Mouse (Mus musculus) heart, adult 2 months (tissue): ENCODE measurements around the gene Irf9. TPM values are rescaled to one million over a fixed set of nuclear protein-coding genes. Genes with fewer than 3 reads are reported as not detected.

ENCODE experiments used
- DNase-seq, 2 experiments: peaks; one replicate each; pipeline ENCODE4 v3.0.0; 2021
- H3K27ac ChIP-seq: fragments of 200-600 bp; 2 replicates; pipeline ENCODE4 v1.8.1; 2022
- H3K27me3 ChIP-seq: fragments of 200-500 bp; 2 replicates; pipeline ENCODE4 v1.6.1; 2012; ENCODE audit warnings: mild to moderate bottlenecking, low read length, inconsistent platforms, mixed read lengths; ENCODE audit not compliant: control insufficient read depth, insufficient read depth
- H3K36me3 ChIP-seq: fragments of 200-500 bp; 2 replicates; pipeline ENCODE4 v1.6.1; 2012; ENCODE audit warnings: low read length, inconsistent platforms; ENCODE audit not compliant: control insufficient read depth, insufficient read depth
- H3K4me1 ChIP-seq: fragments of 200-500 bp; 2 replicates; pipeline ENCODE4 v1.6.1; 2011; ENCODE audit warnings: low read length; ENCODE audit not compliant: control insufficient read depth, insufficient read depth
- H3K4me3 ChIP-seq: fragments of 200-600 bp; 2 replicates; pipeline ENCODE4 v1.8.1; 2022
- H3K79me2 ChIP-seq: fragments of 200-500 bp; replicated peaks from 2 replicates; pipeline ENCODE4 v1.6.1; 2012; ENCODE audit warnings: mild to moderate bottlenecking, inconsistent platforms, low read length, moderate library complexity, mixed read lengths; ENCODE audit not compliant: control insufficient read depth, insufficient read depth
- H3K9ac ChIP-seq: fragments of 200-500 bp; 2 replicates; pipeline ENCODE4 v1.6.1; 2012; ENCODE audit warnings: low read depth, mild to moderate bottlenecking, control low read depth, inconsistent platforms, low read length, mixed read lengths
- CTCF ChIP-seq: fragments of 200-600 bp; IDR thresholded peaks from 2 replicates; pipeline ENCODE4 v1.8.1; 2022; ENCODE audit warnings: antibody characterized with exemption, mild to moderate bottlenecking, moderate library complexity
- EP300 ChIP-seq: fragments of 200-500 bp; IDR thresholded peaks from 2 replicates; pipeline ENCODE4 v1.6.1; 2011; ENCODE audit warnings: low read depth, low read length, control low read depth; ENCODE audit not compliant: insufficient read depth
- POLR2A ChIP-seq: fragments of 200-500 bp; IDR thresholded peaks from 2 replicates; pipeline ENCODE4 v1.6.1; 2011; ENCODE audit warnings: mild to moderate bottlenecking, low read depth, low read length, control low read depth; ENCODE audit not compliant: insufficient read depth
- WGBS: fragments of 180-500 bp; shearing (Covaris S2); methylation state at CpG from one replicate; pipeline ENCODE4 v1.1.7; 2018; 5-methylcytosine and 5-hydroxymethylcytosine counted together
- intact Hi-C: fragments of 180-260 bp; cut with DNase I; formaldehyde crosslinking; loops from one replicate; pipeline ENCODE4 v1.15.1; 2025
- polyA plus RNA-seq: library from polyadenylated mRNA; depleted of rRNA; stranded (reverse); fragments of >200 nt; gene quantifications from 2 replicates; pipeline ENCODE4 v1.2.3, GENCODE M21; 2012
- total RNA-seq, 2 experiments: library from RNA; stranded (reverse); gene quantifications; 2 replicates each; pipeline ENCODE4 v1.2.3; 2021

Irf9 gene
- total and polyA plus RNA-seq, 3 experiments: 9.7 to 22.2 (median 9.8) TPM

DNA sequence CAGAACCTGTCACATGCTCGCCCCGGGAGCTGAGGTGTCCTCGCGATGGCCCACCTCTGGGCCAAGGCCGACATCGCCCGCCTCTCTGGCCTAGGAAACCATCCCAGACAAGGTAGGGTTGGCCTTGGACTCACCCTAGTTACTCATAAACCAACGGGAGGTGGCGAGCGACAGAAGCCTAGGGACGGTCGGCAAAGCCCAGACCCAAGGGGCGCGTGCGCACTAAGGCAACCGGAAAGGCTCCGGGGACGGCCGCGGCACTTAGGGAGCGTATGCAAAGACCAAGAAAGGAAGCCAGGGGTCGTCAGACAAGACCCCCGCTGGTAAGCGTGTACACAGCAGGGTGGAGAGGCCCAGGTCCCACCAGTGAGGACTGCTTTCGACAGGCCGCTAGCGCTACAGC is 43.6 kb upstream of the Irf9 start, which contains the start of gene Dcaf11:
Dcaf11 (plus strand) TSS at position 208 of the 403 bp plus-strand sequence.
- peak; percentile 90 to 94 for DNase-seq
- Histone ChIP-seq H3K4me3 (peak within 1 kb of the TSS; percentile 91), H3K4me1 (peaks cover 3% of the 10 kb centered on the region), H3K9ac (peak within 1 kb of the TSS; percentile 87), H3K27me3 (no peaks in the 10 kb centered on the region), H3K27ac (peak within 1 kb of the TSS; percentile 98), H3K79me2 (no peaks in the 10 kb centered on the region), H3K36me3 (no peaks in the 10 kb centered on the region)
- intact Hi-C loops: loop anchor here (1.0 to 2.0 kb wide), 3 partner anchors 19 to 43 kb away; partner anchors contain the start of genes Irf9, Pck2 and Psme1
- under 1% methylated on average over 27 of the region's 27 CpGs for WGBS
- TF ChIP-seq CTCF: peak; percentile 52
- TF ChIP-seq EP300: no peak; the same call in 1 of the 2 replicates
- TF ChIP-seq POLR2A: peak; percentile 66; the same call in 1 of the 2 replicates

DNA sequence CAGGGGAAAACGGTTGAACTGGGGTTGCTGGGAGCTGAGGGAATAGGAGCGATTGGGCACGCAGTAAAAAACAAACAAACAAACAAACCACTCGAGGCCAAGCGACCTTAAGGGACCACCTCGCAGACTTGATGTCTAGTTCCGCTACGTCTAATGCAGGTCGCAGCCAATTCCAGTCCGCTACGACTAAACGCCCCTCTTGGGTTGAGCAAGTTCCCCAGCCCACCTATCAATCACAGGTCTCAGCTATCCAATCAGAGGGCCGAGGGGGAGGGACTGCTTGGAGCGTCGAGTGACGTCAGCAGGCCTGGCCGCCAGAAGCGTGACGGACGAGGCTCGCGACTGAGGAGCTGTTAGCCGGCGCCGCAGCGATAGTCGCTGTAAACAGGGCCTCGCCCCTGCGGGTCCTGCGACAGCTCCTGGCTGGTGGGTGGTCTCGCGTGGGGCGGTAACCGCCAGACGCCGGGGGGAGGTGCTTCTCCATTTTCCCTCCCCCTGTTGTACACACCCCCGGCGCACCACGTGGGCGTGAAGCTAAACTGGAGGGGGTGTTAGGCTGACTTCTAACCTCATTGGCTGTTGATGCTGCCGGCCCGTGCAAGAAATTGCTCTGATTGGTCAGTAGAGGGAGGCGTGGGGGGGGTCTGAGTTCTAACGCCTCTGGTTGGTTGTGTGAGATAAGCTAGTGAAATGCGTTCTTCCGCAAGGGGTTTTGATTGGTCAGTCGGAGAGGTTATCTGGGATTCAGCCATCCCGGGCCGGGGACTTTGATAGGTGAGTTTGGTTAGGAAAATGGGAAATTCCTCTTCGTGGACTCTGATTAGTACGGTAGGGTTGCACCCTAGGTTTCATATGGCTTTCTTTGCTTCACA is 42.9 kb upstream of the Irf9 start, which contains the start of gene A730061H03Rik:
A730061H03Rik (minus strand) TSS at position 205 of the 872 bp plus-strand sequence.
- TF ChIP-seq EP300 (peak; percentile 44; the same call in 1 of the 2 replicates), CTCF (peak; percentile 8; the same call in 1 of the 2 replicates), POLR2A (peak; percentile 90)
- intact Hi-C loops: loop anchor here (1.0 to 2.0 kb wide), 2 partner anchors 18 to 42 kb away; partner anchors contain the start of genes Irf9 and Psme1
- peak within 1 kb of the TSS; percentile 87 for H3K9ac ChIP-seq
- peak; percentile 96 to 97 for DNase-seq
- H3K4me3 ChIP-seq: peak within 1 kb of the TSS; percentile 91
- H3K4me1 ChIP-seq: peaks cover 3% of the 10 kb centered on the region
- H3K27me3 ChIP-seq: no peaks in the 10 kb centered on the region
- under 1% methylated on average over 51 of the region's 51 CpGs for WGBS
- no peaks in the 10 kb centered on the region for H3K79me2 ChIP-seq
- H3K36me3 ChIP-seq: no peaks in the 10 kb centered on the region
- H3K27ac ChIP-seq: peak within 1 kb of the TSS; percentile 98

DNA sequence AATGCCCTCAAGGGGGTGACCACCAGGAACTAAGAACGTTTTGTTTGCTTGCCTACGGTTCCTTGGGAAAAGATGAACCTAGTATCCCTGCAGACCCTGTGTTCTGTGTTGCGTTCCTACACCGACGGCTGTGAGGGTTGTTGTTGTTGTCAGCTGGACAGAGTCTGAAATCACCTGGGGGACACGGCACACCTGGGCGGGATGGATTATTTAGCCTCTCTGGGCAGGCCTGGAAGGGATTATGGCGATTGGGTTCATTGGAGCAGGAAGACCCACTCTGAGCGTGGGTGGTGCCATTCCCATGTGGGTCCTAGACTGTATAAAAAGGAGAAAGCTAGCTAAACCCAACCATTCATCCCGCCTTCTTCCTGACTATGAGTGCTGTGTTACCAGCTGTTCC is 41.5 kb upstream of the Irf9 start:
- no peak for DNase-seq
- peaks cover 3% of the 10 kb centered on the region for H3K4me1 ChIP-seq
- no peak overlapping the region for H3K27ac ChIP-seq
- TF ChIP-seq EP300 (no peak), CTCF (no peak), POLR2A (no peak)
- H3K36me3 ChIP-seq: no peaks in the 10 kb centered on the region
- intact Hi-C loops: loop anchor here (2.0 kb wide), 1 partner anchor 41 kb away; the partner anchor contains the start of gene Irf9
- no peak overlapping the region for H3K9ac ChIP-seq
- no peak overlapping the region; the same call in 1 of the 2 replicates for H3K4me3 ChIP-seq
- H3K79me2 ChIP-seq: no peaks in the 10 kb centered on the region
- WGBS: 86% methylated on average over 10 of the region's 10 CpGs
- H3K27me3 ChIP-seq: no peaks in the 10 kb centered on the region

DNA sequence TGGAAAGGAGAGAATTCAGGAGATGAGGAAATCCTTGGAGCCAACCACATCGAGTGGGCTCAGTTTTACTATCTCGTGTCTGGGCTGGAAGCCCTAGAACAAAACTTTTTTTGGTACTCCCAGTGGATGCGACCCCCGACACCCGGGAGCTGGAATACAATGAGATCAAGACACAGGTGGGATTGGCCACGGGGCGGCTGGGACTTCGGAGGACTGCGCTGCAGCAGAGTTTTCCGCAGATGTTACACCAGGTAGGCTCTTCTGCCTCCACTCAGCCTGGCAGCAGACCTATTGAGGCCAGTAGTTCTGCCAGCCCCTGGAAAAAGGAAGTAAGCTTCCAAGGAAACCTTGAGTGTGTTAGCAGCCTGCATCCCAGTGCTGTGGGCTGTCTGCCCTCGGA is 40.1 kb upstream of the Irf9 start:
- no peaks in the 10 kb centered on the region for H3K79me2 ChIP-seq
- intact Hi-C loops: no loop called here

DNA sequence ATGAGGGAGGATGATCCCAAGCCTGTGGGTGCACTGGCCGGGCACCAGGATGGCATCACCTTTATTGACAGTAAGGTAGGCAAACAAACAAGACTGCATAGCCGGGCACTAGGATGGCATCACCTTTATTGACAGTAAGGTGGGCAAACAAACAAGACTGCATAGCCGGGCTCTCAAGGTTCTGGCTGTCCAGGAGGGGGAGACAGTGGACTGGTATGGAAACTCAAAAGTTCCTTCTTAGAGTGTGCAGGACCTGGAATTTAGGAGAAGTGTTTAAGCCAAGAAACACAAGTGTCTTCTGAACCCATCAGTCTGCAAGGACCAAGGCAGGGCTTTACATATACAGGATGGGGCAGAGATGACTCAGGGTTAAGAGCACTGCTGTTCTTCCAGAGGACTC is 37.6 kb upstream of the Irf9 start:
- Histone ChIP-seq H3K79me2 (no peaks in the 10 kb centered on the region), H3K27ac (no peak overlapping the region), H3K9ac (no peak overlapping the region), H3K36me3 (no peaks in the 10 kb centered on the region), H3K27me3 (no peaks in the 10 kb centered on the region), H3K4me1 (peaks cover 4% of the 10 kb centered on the region), H3K4me3 (no peak overlapping the region)
- TF ChIP-seq CTCF (peak; percentile 35), EP300 (no peak)
- intact Hi-C loops: no loop called here
- DNase-seq: no peak
- 80% methylated on average over 3 of the region's 3 CpGs for WGBS

More for the DNA sequence above, 40.1 kb upstream of the Irf9 start:
- Histone ChIP-seq H3K9ac (no peak overlapping the region), H3K27ac (no peak overlapping the region), H3K4me3 (no peak overlapping the region), H3K4me1 (peaks cover 3% of the 10 kb centered on the region), H3K36me3 (no peaks in the 10 kb centered on the region), H3K27me3 (no peaks in the 10 kb centered on the region)
- DNase-seq: no peak
- WGBS: 85% methylated on average over 11 of the region's 11 CpGs
- no peak for TF ChIP-seq CTCF
- no peak for TF ChIP-seq EP300
- no peak for TF ChIP-seq POLR2A
